Mouse (Mus musculus) MEL (cell line): Measurements from ENCODE around the gene Wdr61. TPM values are rescaled to one million over a fixed set of nuclear protein-coding genes. Genes with fewer than 3 reads are reported as not detected.

Experiments
- DNase-seq: peaks from one replicate; pipeline ENCODE4 v3.0.0; 2011; ENCODE audit warnings: low read depth, low spot score
- H3K27ac ChIP-seq: 2 replicates; pipeline ENCODE4 v1.5.1; 2012; ENCODE audit warnings: low read depth, mild to moderate bottlenecking, control low read depth, low read length, moderate library complexity; ENCODE audit not compliant: control insufficient read depth
- H3K27me3 ChIP-seq, 2 experiments: fragments of 150-350 bp in 1 of 2; sonication (generic) in 1 of 2; 2 replicates each; pipeline ENCODE4 v1.6.1; 2012; ENCODE audit warnings: low read length in 2 of 2, mild to moderate bottlenecking in 2 of 2, improper control_type of control experiment in 1 of 2, moderate library complexity in 1 of 2; ENCODE audit not compliant: insufficient read depth in 2 of 2, control insufficient read depth in 1 of 2
- H3K36me3 ChIP-seq, 2 experiments: 2 replicates each; pipeline ENCODE4 v1.6.1; 2012 to 2014; ENCODE audit warnings: low read length in 2 of 2, improper control_type of control experiment in 1 of 2, inconsistent platforms in 1 of 2, mild to moderate bottlenecking in 1 of 2; ENCODE audit not compliant: insufficient read depth in 2 of 2, control insufficient read depth in 1 of 2
- H3K4me1 ChIP-seq, 2 experiments: fragments of 150-350 bp in 1 of 2; sonication (generic) in 1 of 2; 2 replicates each; pipeline ENCODE4 v1.6.1; 2012; ENCODE audit warnings: low read length in 2 of 2, improper control_type of control experiment in 1 of 2, mild to moderate bottlenecking in 1 of 2; ENCODE audit not compliant: insufficient read depth in 2 of 2, control insufficient read depth in 1 of 2
- H3K4me3 ChIP-seq, 2 experiments: fragments of 150-350 bp in 1 of 2; sonication (generic) in 1 of 2; 2 replicates each; pipeline ENCODE4 v1.5.1; 2012; ENCODE audit warnings: low read depth in 2 of 2, low read length in 2 of 2, mild to moderate bottlenecking in 2 of 2, moderate library complexity in 2 of 2, control low read depth in 1 of 2, improper control_type of control experiment in 1 of 2; ENCODE audit not compliant: control insufficient read depth in 1 of 2, insufficient read depth in 1 of 2
- H3K79me2 ChIP-seq: 2 replicates; pipeline ENCODE4 v1.6.1; 2012; ENCODE audit warnings: mild to moderate bottlenecking, low read length, moderate library complexity; ENCODE audit not compliant: control insufficient read depth, poor library complexity, insufficient read depth
- H3K9ac ChIP-seq: 2 replicates; pipeline ENCODE4 v1.6.1; 2012; ENCODE audit warnings: low read depth, mild to moderate bottlenecking, control low read depth, low read length, moderate library complexity; ENCODE audit not compliant: control insufficient read depth, poor library complexity, severe bottlenecking
- H3K9me3 ChIP-seq: fragments of 150-350 bp; sonication (generic); replicated peaks from 2 replicates; pipeline ENCODE4 v1.6.1; 2012; ENCODE audit warnings: mild to moderate bottlenecking, low read length, improper control_type of control experiment, moderate library complexity; ENCODE audit not compliant: insufficient read depth
- BHLHE40 ChIP-seq: IDR thresholded peaks from 2 replicates; pipeline ENCODE4 v1.6.1; 2012; ENCODE audit warnings: low read depth, mild to moderate bottlenecking, inconsistent platforms, low read length, improper control_type of control experiment, borderline replicate concordance
- CHD1 ChIP-seq: IDR thresholded peaks from 2 replicates; pipeline ENCODE4 v1.6.1; 2012; ENCODE audit warnings: low read depth, mild to moderate bottlenecking, inconsistent platforms, low read length, improper control_type of control experiment
- CHD2 ChIP-seq: IDR thresholded peaks from 2 replicates; pipeline ENCODE4 v1.6.1; 2011; ENCODE audit warnings: low read length, improper control_type of control experiment
- CTCF ChIP-seq, 3 experiments: IDR thresholded peaks in 2 of 3; conservative IDR thresholded peaks in 1 of 3; 2 replicates each; pipeline ENCODE4 v1.5.1; 2011 to 2012; ENCODE audit warnings: low read length in 3 of 3, low read depth in 2 of 3, mild to moderate bottlenecking in 2 of 3, improper control_type of control experiment in 1 of 3, inconsistent platforms in 1 of 3, mixed read lengths in 1 of 3, moderate library complexity in 1 of 3; ENCODE audit not compliant: control insufficient read depth in 1 of 3, insufficient read depth in 1 of 3, poor library complexity in 1 of 3, severe bottlenecking in 1 of 3
- E2F4 ChIP-seq: IDR thresholded peaks from 2 replicates; pipeline ENCODE4 v1.6.1; 2011; ENCODE audit warnings: low read depth, low read length, improper control_type of control experiment, borderline replicate concordance
- ELF1 ChIP-seq: IDR thresholded peaks from 2 replicates; pipeline ENCODE4 v1.6.1; 2014; ENCODE audit warnings: low read depth, mild to moderate bottlenecking, inconsistent platforms, low read length, improper control_type of control experiment, moderate library complexity
- EP300 ChIP-seq, 2 experiments: IDR thresholded peaks; 2 replicates each; pipeline ENCODE4 v1.6.1; 2011; ENCODE audit warnings: improper control_type of control experiment in 2 of 2, low read length in 2 of 2, low read depth in 1 of 2, mild to moderate bottlenecking in 1 of 2
- ETS1 ChIP-seq: IDR thresholded peaks from 2 replicates; pipeline ENCODE4 v1.6.1; 2012; ENCODE audit warnings: low read depth, mild to moderate bottlenecking, inconsistent platforms, low read length, improper control_type of control experiment, moderate library complexity
- GABPA ChIP-seq: IDR thresholded peaks from 2 replicates; pipeline ENCODE4 v1.6.1; 2012; ENCODE audit warnings: low read depth, mild to moderate bottlenecking, inconsistent platforms, low read length, improper control_type of control experiment, moderate library complexity
- GATA1 ChIP-seq: IDR thresholded peaks from 2 replicates; pipeline ENCODE4 v1.6.1; 2011; ENCODE audit warnings: low read depth, low read length, improper control_type of control experiment
- HCFC1 ChIP-seq: IDR thresholded peaks from 2 replicates; pipeline ENCODE4 v1.6.1; 2012; ENCODE audit warnings: low read depth, mild to moderate bottlenecking, inconsistent platforms, low read length, improper control_type of control experiment, moderate library complexity
- JUND ChIP-seq: IDR thresholded peaks from 2 replicates; pipeline ENCODE4 v1.6.1; 2011; ENCODE audit warnings: low read depth, mild to moderate bottlenecking, improper control_type of control experiment, low read length
- KAT2A ChIP-seq: conservative IDR thresholded peaks from 2 replicates; pipeline ENCODE4 v1.6.1; 2012; ENCODE audit warnings: low read depth, low read length, improper control_type of control experiment, inconsistent platforms
- MAFK ChIP-seq: IDR thresholded peaks from 2 replicates; pipeline ENCODE4 v1.6.1; 2011; ENCODE audit warnings: low read depth, mild to moderate bottlenecking, low read length, improper control_type of control experiment, borderline replicate concordance
- MAX ChIP-seq: IDR thresholded peaks from 2 replicates; pipeline ENCODE4 v1.6.1; 2011; ENCODE audit warnings: low read length, improper control_type of control experiment
- MAZ ChIP-seq: IDR thresholded peaks from 2 replicates; pipeline ENCODE4 v1.6.1; 2012; ENCODE audit warnings: low read depth, mild to moderate bottlenecking, inconsistent platforms, low read length, improper control_type of control experiment
- MEF2A ChIP-seq: IDR thresholded peaks from 2 replicates; pipeline ENCODE4 v1.6.1; 2014; ENCODE audit warnings: low read depth, mild to moderate bottlenecking, inconsistent platforms, low read length, improper control_type of control experiment; ENCODE audit not compliant: poor library complexity, insufficient replicate concordance, severe bottlenecking; ENCODE audit errors: extremely low read depth
- MXI1 ChIP-seq: IDR thresholded peaks from 2 replicates; pipeline ENCODE4 v1.6.1; 2011; ENCODE audit warnings: mild to moderate bottlenecking, low read depth, low read length, improper control_type of control experiment
- MYB ChIP-seq: IDR thresholded peaks from 2 replicates; pipeline ENCODE4 v1.6.1; 2011; ENCODE audit warnings: mild to moderate bottlenecking, low read depth, low read length, improper control_type of control experiment
- MYC ChIP-seq: IDR thresholded peaks from 2 replicates; pipeline ENCODE4 v1.6.1; 2011; ENCODE audit warnings: low read depth, mild to moderate bottlenecking, low read length, improper control_type of control experiment, moderate library complexity
- NELFE ChIP-seq: IDR thresholded peaks from 2 replicates; pipeline ENCODE4 v1.6.1; 2011; ENCODE audit warnings: low read depth, low read length, improper control_type of control experiment
- NRF1 ChIP-seq: IDR thresholded peaks from 2 replicates; pipeline ENCODE4 v1.6.1; 2014; ENCODE audit warnings: low read depth, mild to moderate bottlenecking, inconsistent platforms, low read length, improper control_type of control experiment, moderate library complexity; ENCODE audit not compliant: poor library complexity, insufficient read depth, severe bottlenecking
- POLR2AphosphoS2 ChIP-seq: IDR thresholded peaks from 2 replicates; pipeline ENCODE4 v1.6.1; 2011; ENCODE audit warnings: low read length, improper control_type of control experiment
- POLR2AphosphoS5 ChIP-seq: IDR thresholded peaks from 2 replicates; pipeline ENCODE4 v1.6.1; 2012; ENCODE audit warnings: low read depth, borderline replicate concordance, mild to moderate bottlenecking, inconsistent platforms, low read length, moderate library complexity, mixed read lengths
- RAD21 ChIP-seq: IDR thresholded peaks from 2 replicates; pipeline ENCODE4 v1.6.1; 2011; ENCODE audit warnings: mild to moderate bottlenecking, low read depth, low read length, improper control_type of control experiment
- RCOR1 ChIP-seq: IDR thresholded peaks from 2 replicates; pipeline ENCODE4 v1.6.1; 2012; ENCODE audit warnings: low read depth, mild to moderate bottlenecking, inconsistent platforms, low read length, improper control_type of control experiment
- SMC3 ChIP-seq: IDR thresholded peaks from 2 replicates; pipeline ENCODE4 v1.6.1; 2011; ENCODE audit warnings: low read depth, low read length, improper control_type of control experiment
- TAL1 ChIP-seq: IDR thresholded peaks from 2 replicates; pipeline ENCODE4 v1.6.1; 2012; ENCODE audit warnings: mild to moderate bottlenecking, inconsistent platforms, low read length, moderate library complexity, mixed read lengths
- TCF12 ChIP-seq: IDR thresholded peaks from 2 replicates; pipeline ENCODE4 v1.6.1; 2014; ENCODE audit warnings: low read depth, mild to moderate bottlenecking, inconsistent platforms, low read length, improper control_type of control experiment, moderate library complexity
- UBTF ChIP-seq: IDR thresholded peaks from 2 replicates; pipeline ENCODE4 v1.6.1; 2012; ENCODE audit warnings: low read depth, mild to moderate bottlenecking, inconsistent platforms, low read length, improper control_type of control experiment, moderate library complexity, borderline replicate concordance; ENCODE audit not compliant: insufficient read depth
- USF1 ChIP-seq: IDR thresholded peaks from 2 replicates; pipeline ENCODE4 v1.6.1; 2014; ENCODE audit warnings: low read depth, mild to moderate bottlenecking, inconsistent platforms, low read length, improper control_type of control experiment, moderate library complexity
- USF2 ChIP-seq, 2 experiments: IDR thresholded peaks; 2 replicates each; pipeline ENCODE4 v1.6.1; 2011 to 2012; ENCODE audit warnings: improper control_type of control experiment in 2 of 2, low read length in 2 of 2, borderline replicate concordance in 1 of 2, inconsistent platforms in 1 of 2, low read depth in 1 of 2, mild to moderate bottlenecking in 1 of 2; ENCODE audit not compliant: insufficient read depth in 1 of 2
- ZC3H11A ChIP-seq: IDR thresholded peaks from 2 replicates; pipeline ENCODE4 v1.6.1; 2012; ENCODE audit warnings: low read depth, mild to moderate bottlenecking, inconsistent platforms, low read length, improper control_type of control experiment
- ZMIZ1 ChIP-seq: IDR thresholded peaks from 2 replicates; pipeline ENCODE4 v1.6.1; 2012; ENCODE audit warnings: low read depth, mild to moderate bottlenecking, inconsistent platforms, low read length, improper control_type of control experiment, moderate library complexity
- ZNF384 ChIP-seq: IDR thresholded peaks from 2 replicates; pipeline ENCODE4 v1.6.1; 2012; ENCODE audit warnings: low read depth, mild to moderate bottlenecking, inconsistent platforms, low read length, improper control_type of control experiment
- polyA plus RNA-seq, 2 experiments: library from polyadenylated mRNA; stranded (reverse) in 1 of 2; unstranded in 1 of 2; fragments of >175 nt in 1 of 2; fragments of >200 nt in 1 of 2; gene quantifications; 2 replicates each; pipeline versions ENCODE4 v1.2.1 to v1.2.4; 2012; ENCODE audit warnings: low replicate concordance in 2 of 2, low read depth in 1 of 2; ENCODE audit not compliant: insufficient read length in 2 of 2, insufficient read depth in 1 of 2, missing spikeins in 1 of 2
- total RNA-seq: library from RNA; depleted of rRNA; stranded (reverse); fragments of 300-350 nt; gene quantifications from 2 replicates; pipeline ENCODE4 v1.2.3, GENCODE M21; 2012

The Wdr61 gene
- total and polyA plus RNA-seq, 3 experiments: 182 to 217 TPM; not detected in 1

GRCm38 (mm10) chr9:54699345-54700173, 34.8 kb downstream of the Wdr61 start:
- Histone ChIP-seq H3K79me2 (peaks cover 28% of the 10 kb centered on the region), H3K4me3 (peak overlapping the region; percentile 78 to 86), H3K9ac (peak overlapping the region; percentile 95), H3K27me3 (no peaks in the 10 kb centered on the region), H3K9me3 (no peaks in the 10 kb centered on the region), H3K4me1 (peaks cover 31 to 49% of the 10 kb centered on the region in 2 experiments), H3K36me3 (peaks cover 0 to 45% of the 10 kb centered on the region in 2 experiments; a peak in 2 of 4 replicates), H3K27ac (peak overlapping the region; percentile 25)
- peak; percentile 71 for DNase-seq
- no peak for TF ChIP-seq MAFK
- TF ChIP-seq MYB: no peak
- no peak for TF ChIP-seq RCOR1
- no peak for TF ChIP-seq CHD2
- TF ChIP-seq MYC: no peak
- TF ChIP-seq E2F4: no peak
- TF ChIP-seq SMC3: no peak
- TF ChIP-seq CTCF (IDR thresholded peaks at IDR 0.05 in 2 of 3, conservative IDR thresholded peaks at IDR 0.05 in 1 of 3; ENCODE audit: control insufficient read depth in 1 of 3, insufficient read depth in 1 of 3, low read depth in 2 of 3, low read length in 3 of 3, poor library complexity in 1 of 3, severe bottlenecking in 1 of 3): no peak
- no peak for TF ChIP-seq USF2 (IDR thresholded peaks at IDR 0.05; ENCODE audit: borderline replicate concordance in 1 of 2, insufficient read depth in 1 of 2, low read depth in 1 of 2, low read length in 2 of 2)
- no peak for TF ChIP-seq NRF1
- TF ChIP-seq KAT2A: no peak; the same call in 1 of the 2 replicates
- TF ChIP-seq USF1: no peak
- no peak for TF ChIP-seq JUND
- no peak for TF ChIP-seq EP300 (IDR thresholded peaks at IDR 0.05; ENCODE audit: low read depth in 1 of 2, low read length in 2 of 2)
- TF ChIP-seq HCFC1: no peak
- 0 out of 2 replicates have a peak, but pooled peaks have one; percentile 11 for TF ChIP-seq CHD1
- TF ChIP-seq MAZ: no peak
- no peak for TF ChIP-seq POLR2AphosphoS5
- no peak for TF ChIP-seq UBTF
- no peak for TF ChIP-seq TAL1
- TF ChIP-seq TCF12: peak; percentile 57
- TF ChIP-seq RAD21: no peak
- no peak for TF ChIP-seq BHLHE40
- TF ChIP-seq MXI1: peak; percentile 53; the same call in 1 of the 2 replicates
- no peak for TF ChIP-seq MEF2A
- peak; percentile 34; the same call in 1 of the 2 replicates for TF ChIP-seq POLR2AphosphoS2
- TF ChIP-seq ETS1: peak; percentile 12; the same call in 1 of the 2 replicates
- 0 out of 2 replicates have a peak, but pooled peaks have one; percentile 1 for TF ChIP-seq MAX
- TF ChIP-seq GABPA: no peak
- no peak for TF ChIP-seq ZNF384
- peak; percentile 87 for TF ChIP-seq ZMIZ1
- TF ChIP-seq GATA1: no peak
- no peak for TF ChIP-seq ELF1
- TF ChIP-seq ZC3H11A: no peak
- TF ChIP-seq NELFE: peak; percentile 78
